Mouse (Mus musculus) small intestine, adult 2 months (tissue): ENCODE measurements around the gene Wsb2. TPM values are rescaled to one million over a fixed set of nuclear protein-coding genes. Genes with fewer than 3 reads are reported as not detected.

Experiments
- H3K27ac ChIP-seq: fragments of 200-500 bp; 2 replicates; pipeline ENCODE4 v1.5.1; 2012; ENCODE audit warnings: low read depth, low read length, control low read depth, inconsistent platforms; ENCODE audit not compliant: insufficient read depth
- H3K27me3 ChIP-seq: fragments of 200-500 bp; 2 replicates; pipeline ENCODE4 v1.6.1; 2012; ENCODE audit warnings: mild to moderate bottlenecking, moderate library complexity, low read length, inconsistent platforms; ENCODE audit not compliant: control insufficient read depth, insufficient read depth
- H3K36me3 ChIP-seq: fragments of 200-500 bp; 2 replicates; pipeline ENCODE4 v1.6.1; 2012; ENCODE audit warnings: mild to moderate bottlenecking, low read length, control low read depth, inconsistent platforms; ENCODE audit not compliant: control insufficient read depth, insufficient read depth
- H3K4me1 ChIP-seq: fragments of 200-500 bp; 2 replicates; pipeline ENCODE4 v1.6.1; 2012; ENCODE audit warnings: low read length, inconsistent platforms, mixed read lengths; ENCODE audit not compliant: control insufficient read depth, insufficient read depth, insufficient read length
- H3K4me3 ChIP-seq: fragments of 200-500 bp; 2 replicates; pipeline ENCODE4 v1.5.1; 2012; ENCODE audit warnings: low read depth, mild to moderate bottlenecking, control low read depth, inconsistent platforms, low read length, moderate library complexity
- CTCF ChIP-seq: fragments of 200-500 bp; IDR thresholded peaks from 2 replicates; pipeline ENCODE4 v1.5.1; 2012; ENCODE audit warnings: low read depth, mild to moderate bottlenecking, control low read depth, inconsistent platforms, low read length, moderate library complexity, mixed read lengths; ENCODE audit not compliant: insufficient replicate concordance, insufficient read length; ENCODE audit errors: extremely low read depth
- POLR2A ChIP-seq: fragments of 200-500 bp; IDR thresholded peaks from 2 replicates; pipeline ENCODE4 v1.6.1; 2012; ENCODE audit warnings: low read depth, mild to moderate bottlenecking, control low read depth, inconsistent platforms, low read length, moderate library complexity
- WGBS: fragments of 180-500 bp; shearing (Covaris S2); methylation state at CpG from one replicate; pipeline ENCODE4 v1.1.7; 2018; 5-methylcytosine and 5-hydroxymethylcytosine counted together
- polyA plus RNA-seq: library from polyadenylated mRNA; depleted of rRNA; stranded (reverse); fragments of >200 nt; gene quantifications from 2 replicates; pipeline ENCODE4 v1.2.3, GENCODE M21; 2012

Gene Wsb2
- polyA plus RNA-seq, 1 experiment: 194 TPM

DNA sequence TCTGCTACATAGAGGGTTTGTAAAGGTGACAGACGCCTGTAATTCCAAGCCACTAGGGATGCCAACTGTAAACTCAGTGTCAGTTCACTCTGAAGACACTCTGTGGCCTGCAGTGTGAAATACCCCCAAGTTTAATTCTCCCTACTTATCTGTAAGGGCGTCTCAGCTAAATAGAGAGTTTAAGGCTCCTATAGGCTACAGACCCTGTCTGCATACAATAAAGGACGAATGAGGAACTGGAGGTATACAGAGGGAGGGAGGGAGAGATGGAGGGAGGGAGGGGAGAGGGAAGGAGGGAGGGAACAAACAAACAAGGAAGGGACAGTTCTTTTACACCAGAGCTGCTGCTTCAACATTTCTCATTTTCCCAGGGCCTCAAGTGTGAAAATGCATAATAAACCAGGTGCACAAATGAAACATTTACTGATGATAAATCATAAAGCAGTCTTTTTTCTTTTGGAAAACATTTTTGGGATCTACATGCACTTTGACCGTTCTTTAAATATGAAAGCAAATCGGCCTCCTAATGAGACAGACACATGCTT lies 11.6 kb upstream of the Wsb2 start:
- Histone ChIP-seq H3K27me3 (no peaks in the 10 kb centered on the region), H3K4me1 (no peaks in the 10 kb centered on the region), H3K27ac (no peak overlapping the region), H3K4me3 (no peak overlapping the region), H3K36me3 (peaks cover 46% of the 10 kb centered on the region)
- TF ChIP-seq POLR2A (no peak), CTCF (no peak)
- WGBS: 86% methylated on average over 5 of the region's 5 CpGs

DNA sequence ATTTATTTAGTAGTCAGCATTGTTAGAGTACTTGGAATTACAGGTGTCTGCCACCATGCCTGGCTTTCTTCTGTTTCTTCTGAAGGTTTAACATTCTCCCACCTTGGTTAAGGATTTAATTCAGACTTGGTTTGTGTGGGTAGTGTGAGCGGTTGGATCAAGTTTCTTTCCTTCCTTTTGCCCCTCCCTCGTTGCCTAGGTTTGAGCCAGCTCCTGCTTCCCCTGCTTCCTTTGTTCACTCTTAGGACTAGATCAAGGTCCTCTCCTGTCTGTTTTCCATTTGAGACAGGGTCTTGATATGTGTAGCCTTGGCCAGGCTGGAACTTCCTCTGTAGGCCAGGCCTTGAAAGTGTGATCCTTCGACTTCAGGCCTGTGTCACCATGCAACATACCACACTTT lies 10.8 kb upstream of the Wsb2 start:
- TF ChIP-seq CTCF (no peak), POLR2A (no peak)
- H3K4me3 ChIP-seq: no peak overlapping the region
- peaks cover 50% of the 10 kb centered on the region for H3K36me3 ChIP-seq
- 68% methylated on average over 3 of the region's 3 CpGs for WGBS
- no peak overlapping the region for H3K27ac ChIP-seq
- no peaks in the 10 kb centered on the region for H3K27me3 ChIP-seq
- H3K4me1 ChIP-seq: no peaks in the 10 kb centered on the region

DNA sequence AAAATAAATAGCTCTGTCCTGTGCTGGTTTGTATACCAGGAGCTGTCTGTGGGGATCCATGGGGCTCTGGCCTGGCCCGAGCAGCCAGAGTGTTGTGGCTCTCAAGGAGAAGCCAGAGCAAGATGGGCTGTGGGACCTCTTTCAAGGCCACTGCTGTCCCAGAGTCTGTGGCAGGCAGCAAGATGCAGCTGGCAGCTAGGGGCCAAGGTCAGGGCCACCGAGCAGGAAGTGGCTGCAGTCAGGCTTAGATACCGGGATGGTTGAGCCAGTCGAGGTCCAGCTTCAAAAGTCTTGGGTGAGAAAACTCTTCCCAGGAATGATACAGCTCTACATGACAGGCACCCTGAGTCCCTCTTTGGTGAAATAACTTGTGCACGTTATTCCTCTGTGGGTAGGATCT lies 10.1 kb upstream of the Wsb2 start:
- no peaks in the 10 kb centered on the region for H3K27me3 ChIP-seq
- no peaks in the 10 kb centered on the region for H3K4me1 ChIP-seq
- TF ChIP-seq CTCF (no peak), POLR2A (no peak)
- peaks cover 47% of the 10 kb centered on the region for H3K36me3 ChIP-seq
- 80% methylated on average over 5 of the region's 5 CpGs for whole genome bisulfite sequencing
- H3K4me3 ChIP-seq: no peak overlapping the region
- H3K27ac ChIP-seq: no peak overlapping the region

- TF ChIP-seq POLR2A (no peak), CTCF (no peak)
- no peaks in the 10 kb centered on the region for H3K27me3 ChIP-seq
- H3K27ac ChIP-seq: no peak overlapping the region
- 98% methylated on average over 2 of the region's 2 CpGs for WGBS
- peaks cover 47% of the 10 kb centered on the region for H3K36me3 ChIP-seq
- no peak overlapping the region for H3K4me3 ChIP-seq
- no peaks in the 10 kb centered on the region for H3K4me1 ChIP-seq
Observed at GRCm38 (mm10) chr5:117347838-117348237, 9.3 kb upstream of the Wsb2 start.

DNA sequence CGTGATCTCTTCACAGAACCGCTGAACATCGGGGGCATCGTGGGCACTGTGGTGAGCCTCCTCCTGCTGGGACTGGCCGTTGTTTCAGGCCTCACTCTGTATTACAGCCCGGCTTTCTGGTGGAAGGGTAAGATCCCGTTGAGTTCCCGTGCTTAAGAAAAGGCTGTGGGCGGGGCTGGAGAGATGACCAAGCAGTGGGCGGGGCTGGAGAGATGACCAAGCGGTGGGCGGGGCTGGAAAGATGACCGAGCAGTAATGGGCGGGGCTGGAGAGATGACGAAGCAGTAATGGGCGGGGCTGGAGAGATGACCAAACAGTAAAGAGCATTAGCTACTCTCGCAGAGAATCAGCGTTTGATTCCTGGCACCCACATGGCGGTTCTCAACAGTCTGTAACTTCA lies 8.8 kb upstream of the Wsb2 start:
- Histone ChIP-seq H3K4me1 (no peaks in the 10 kb centered on the region), H3K27me3 (no peaks in the 10 kb centered on the region), H3K36me3 (peaks cover 47% of the 10 kb centered on the region), H3K27ac (no peak overlapping the region), H3K4me3 (no peak overlapping the region)
- TF ChIP-seq CTCF (no peak), POLR2A (no peak)
- 66% methylated on average over 19 of the region's 19 CpGs for WGBS

- Histone ChIP-seq H3K27me3 (no peaks in the 10 kb centered on the region), H3K4me3 (no peak overlapping the region), H3K27ac (no peak overlapping the region), H3K4me1 (peaks cover 4% of the 10 kb centered on the region; the same call in 1 of the 2 replicates), H3K36me3 (peaks cover 32% of the 10 kb centered on the region)
- 70% methylated on average over 8 of the region's 8 CpGs for WGBS
- no peak for TF ChIP-seq POLR2A
- TF ChIP-seq CTCF: no peak
Observed at GRCm38 (mm10) chr5:117354121-117354520, 3.0 kb upstream of the Wsb2 start.

DNA sequence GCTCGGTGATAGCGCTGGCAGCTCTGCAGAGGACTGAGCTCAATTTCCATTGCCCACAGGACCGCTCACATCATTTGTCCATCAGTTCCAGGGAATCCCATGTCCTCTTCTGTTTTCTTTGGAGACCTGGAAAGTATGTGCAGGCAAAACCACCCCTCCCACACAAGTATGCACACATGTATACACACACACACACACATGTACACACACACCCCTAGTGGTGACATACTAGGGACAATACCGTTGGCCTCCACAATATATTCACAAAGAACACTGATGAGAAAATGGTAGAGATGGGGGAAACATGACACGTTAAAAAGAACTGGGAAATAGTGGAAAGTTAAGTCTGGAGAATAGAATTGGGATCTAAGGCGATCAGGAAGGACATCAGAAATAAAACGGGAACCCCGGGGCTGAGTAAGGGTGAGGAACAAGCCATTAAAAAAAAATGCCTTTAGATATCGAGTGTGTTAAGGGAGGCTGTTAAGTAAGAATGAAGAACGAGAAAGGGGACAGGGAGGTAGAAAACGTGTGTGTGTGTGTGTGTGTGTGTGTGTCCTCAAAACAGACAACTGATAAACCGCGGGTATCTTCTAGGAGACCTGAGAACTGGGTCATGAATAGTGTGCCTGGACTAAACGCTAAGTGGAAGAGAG lies 1.3 kb upstream of the Wsb2 start:
- 35% methylated on average over 14 of the region's 14 CpGs for WGBS
- peak overlapping the region; percentile 33 for H3K27ac ChIP-seq
- H3K27me3 ChIP-seq: no peaks in the 10 kb centered on the region
- H3K36me3 ChIP-seq: peaks cover 20% of the 10 kb centered on the region
- no peak overlapping the region for H3K4me3 ChIP-seq
- TF ChIP-seq CTCF (no peak), POLR2A (no peak)
- peaks cover 15% of the 10 kb centered on the region; the same call in 1 of the 2 replicates for H3K4me1 ChIP-seq
